Mouse (Mus musculus): Measurements from ENCODE around the gene Mknk1.
A peak's percentile ranks its signal among the peaks of the same experiment; 100 is the strongest.

Mknk1 gene

DNA sequence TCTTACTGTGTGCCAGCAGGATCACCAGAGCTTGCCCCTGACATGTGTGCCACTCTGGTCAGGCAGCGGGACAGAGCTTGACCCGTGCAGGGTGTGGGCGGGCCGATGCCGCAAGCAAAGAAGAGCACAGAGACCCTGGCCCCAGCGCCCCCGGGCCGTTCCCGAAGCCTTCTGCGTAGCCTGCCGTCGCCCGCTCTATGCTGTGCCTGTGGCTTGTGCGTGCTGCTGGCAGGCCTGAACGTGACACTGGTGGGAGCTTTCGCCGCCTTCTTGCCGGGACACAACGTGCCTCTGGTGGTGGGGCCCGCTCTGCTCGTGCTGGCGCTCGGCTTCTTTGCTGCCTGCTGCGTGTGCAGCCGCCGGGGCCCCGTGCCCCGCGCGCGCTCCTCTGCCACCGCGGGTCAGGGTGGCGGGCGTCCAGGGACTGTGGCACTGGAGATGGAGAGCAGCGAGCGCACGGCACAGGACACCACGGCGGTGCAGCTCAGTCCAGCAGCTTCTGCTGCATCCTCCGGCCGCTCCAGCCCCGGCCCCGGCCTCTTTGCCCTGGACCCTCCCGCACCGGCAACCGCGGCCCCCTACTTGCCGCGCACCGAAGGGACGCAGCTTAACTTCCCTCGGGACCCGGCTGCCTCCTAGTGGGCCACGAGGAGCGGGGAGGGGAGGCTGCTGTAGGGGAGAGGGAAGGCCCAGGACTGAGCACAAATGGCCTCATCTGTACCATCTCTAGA lies 59.1 kb downstream of the Mknk1 start:
- DNase-seq, result peak; percentile 34

- DNase-seq, result peak; percentile 89
Measured at GRCm38 (mm10) chr4:115902816-115903215, 63.8 kb downstream of the Mknk1 start.

GRCm38 (mm10) chr4:115904375-115904774 lies 65.4 kb downstream of the Mknk1 start:
- DNase-seq, result no peak

DNA sequence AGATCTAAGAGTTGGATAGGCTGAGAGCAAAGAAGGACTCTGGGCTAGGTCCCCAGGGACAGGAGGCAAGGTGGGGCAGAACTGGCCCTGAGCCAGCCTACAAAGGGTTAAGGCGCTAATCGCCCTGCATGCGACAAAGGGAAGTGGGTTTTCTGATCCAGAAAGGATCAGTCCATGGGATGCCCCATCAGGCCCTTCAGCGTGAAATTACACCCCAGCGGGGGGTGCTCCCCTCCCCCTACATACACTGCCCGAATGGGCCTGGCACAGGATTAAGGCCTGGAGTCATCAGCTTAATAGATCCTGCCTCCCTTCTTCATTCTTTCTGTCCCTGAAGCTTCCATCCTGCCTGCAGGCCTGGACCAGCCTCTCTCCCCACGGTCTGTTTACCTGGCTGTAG lies 66.7 kb downstream of the Mknk1 start:
- no peak for DNase-seq

GRCm38 (mm10) chr4:115906791-115907190 lies 67.8 kb downstream of the Mknk1 start:
- DNase-seq, result no peak

DNA sequence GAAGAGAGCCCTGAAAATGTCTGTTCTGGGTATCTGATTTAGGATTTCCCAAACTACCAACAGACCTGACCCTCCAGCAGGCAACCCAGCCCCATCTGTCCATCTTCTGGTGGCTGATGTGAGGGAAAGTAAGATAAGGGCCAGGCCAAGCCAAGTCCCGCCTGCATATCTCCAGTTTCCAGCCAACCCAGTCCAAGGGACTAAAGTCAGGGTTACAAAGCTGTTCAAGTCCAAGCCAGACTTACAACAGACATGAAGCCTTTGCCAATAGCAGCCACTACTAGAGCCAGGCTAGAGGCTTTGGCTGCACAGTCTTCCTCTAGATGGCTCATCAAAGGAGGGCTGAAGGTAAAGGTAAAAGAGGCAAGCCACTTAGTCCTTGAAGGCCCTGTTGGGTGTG lies 69.0 kb downstream of the Mknk1 start:
- DNase-seq, result no peak

GRCm38 (mm10) chr4:115908641-115909040 lies 69.6 kb downstream of the Mknk1 start:
- DNase-seq, result no peak

DNA sequence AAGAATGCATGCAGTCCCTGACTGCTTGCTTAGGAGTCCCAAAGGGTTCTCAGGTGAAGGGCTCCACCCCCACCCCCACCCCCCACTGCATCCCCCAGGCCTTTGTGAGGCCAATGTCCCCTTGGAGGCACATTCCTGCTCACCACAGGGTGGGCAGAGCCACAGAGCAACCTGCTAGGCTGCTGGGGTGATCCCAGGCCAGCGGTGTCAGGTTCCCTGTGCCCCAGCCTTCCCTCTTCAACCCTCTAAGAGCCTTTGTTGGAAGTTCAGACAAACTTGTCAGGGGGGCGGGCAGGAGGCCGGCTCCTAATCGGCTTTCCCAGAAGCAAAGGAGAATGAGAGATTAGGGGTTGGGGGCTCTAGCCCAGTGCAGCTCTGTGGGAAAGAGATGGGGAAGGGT lies 72.6 kb downstream of the Mknk1 start:
- DNase-seq, result no peak

GRCm38 (mm10) chr4:115919911-115920310 lies 80.9 kb downstream of the Mknk1 start:
- no peak for DNase-seq

GRCm38 (mm10) chr4:115922688-115923087 lies 83.7 kb downstream of the Mknk1 start:
- DNase-seq, result no peak

GRCm38 (mm10) chr4:115923262-115923880 lies 84.4 kb downstream of the Mknk1 start:
- no peak for DNase-seq

- no peak for DNase-seq
Measured at GRCm38 (mm10) chr4:115927637-115928036, 88.6 kb downstream of the Mknk1 start.
